Mouse (Mus musculus) heart, embryonic 13.5 days (tissue): ENCODE measurements around the gene Evpl. TPM values are rescaled to one million over a fixed set of nuclear protein-coding genes. Genes with fewer than 3 reads are reported as not detected.
A peak's percentile ranks its signal among the peaks of the same experiment; 100 is the strongest.

Experiments used
- ATAC-seq: fragments of 200-750 bp; cut with Nextera tagmentation; 2 replicates; pipeline ENCODE4 v1.8.0; 2017; ENCODE audit warnings: moderate TSS enrichment; ENCODE audit not compliant: insufficient number of reproducible peaks, low FRiP score, low TSS enrichment; ENCODE audit errors: extremely low read depth
- H3K27ac ChIP-seq: fragments of 300-500 bp; sonication (generic); replicated peaks from 2 replicates; pipeline ENCODE4 v1.5.1; 2015; ENCODE audit warnings: moderate library complexity, mild to moderate bottlenecking, inconsistent platforms
- H3K27me3 ChIP-seq: fragments of 300-500 bp; sonication (generic); replicated peaks from 2 replicates; pipeline ENCODE4 v1.6.1; 2015; ENCODE audit warnings: mild to moderate bottlenecking, inconsistent platforms
- H3K36me3 ChIP-seq: fragments of 300-500 bp; sonication (generic); 2 replicates; pipeline ENCODE4 v1.6.1; 2015; ENCODE audit warnings: mild to moderate bottlenecking, inconsistent platforms
- H3K4me1 ChIP-seq: fragments of 300-500 bp; sonication (generic); 2 replicates; pipeline ENCODE4 v1.6.1; 2015; ENCODE audit warnings: inconsistent platforms
- H3K4me2 ChIP-seq: fragments of 300-500 bp; sonication (generic); 2 replicates; pipeline ENCODE4 v1.6.1; 2015; ENCODE audit warnings: inconsistent platforms, mild to moderate bottlenecking, moderate library complexity
- H3K4me3 ChIP-seq: fragments of 300-500 bp; sonication (generic); 2 replicates; pipeline ENCODE4 v1.5.1; 2015; ENCODE audit warnings: moderate library complexity, mild to moderate bottlenecking, inconsistent platforms
- H3K9ac ChIP-seq: fragments of 300-500 bp; sonication (generic); 2 replicates; pipeline ENCODE4 v1.6.1; 2015; ENCODE audit warnings: inconsistent platforms, mild to moderate bottlenecking, moderate library complexity
- H3K9me3 ChIP-seq: fragments of 300-500 bp; sonication (generic); 2 replicates; pipeline ENCODE4 v1.6.1; 2016; ENCODE audit warnings: inconsistent platforms
- WGBS: fragments of 180-500 bp; shearing (Covaris S2); methylation state at CpG from one replicate; pipeline ENCODE4 v1.1.7; 2015; ENCODE audit warnings: mixed read lengths; 5-methylcytosine and 5-hydroxymethylcytosine counted together
- polyA plus RNA-seq: library from polyadenylated mRNA; unstranded; fragments of >200 nt; fragmentation: Nextera tagmentation; extraction: Ambion mirVana; gene quantifications from 2 replicates; pipeline ENCODE4 v1.2.1, GENCODE M21; 2015

Gene Evpl
- polyA plus RNA-seq, 1 experiment from 2014 or later = 0.48 TPM

DNA sequence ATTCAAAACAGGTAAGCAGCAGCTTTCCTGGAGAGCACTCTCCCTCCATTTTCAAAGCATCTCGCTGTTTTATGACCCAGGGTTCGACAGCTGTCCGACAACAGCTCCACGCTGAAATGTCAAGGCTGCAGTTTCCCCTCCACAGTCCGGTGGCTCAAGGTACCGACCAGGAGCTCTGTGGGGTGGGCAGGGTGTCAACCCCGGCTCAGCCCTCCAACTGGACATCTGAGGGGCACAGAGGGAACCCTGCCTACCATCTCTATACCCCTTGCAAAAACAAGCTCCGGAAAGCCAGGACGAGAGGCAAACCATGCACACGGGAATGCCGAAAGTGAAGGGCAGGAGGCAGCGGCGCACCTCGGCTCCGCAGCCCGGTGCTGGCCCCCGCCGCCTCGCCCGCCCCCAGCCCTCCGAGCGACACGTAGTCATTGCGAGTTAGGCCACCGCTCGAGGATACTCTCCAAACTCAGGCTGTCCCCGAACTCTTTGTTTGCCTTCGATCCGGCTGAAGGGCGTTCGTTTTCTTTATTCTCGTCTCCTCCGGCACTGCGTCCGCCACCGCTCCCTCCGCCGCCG is 35.7 kb upstream of the Evpl start:
- under 1% methylated on average over 39 of the region's 39 CpGs for WGBS
- Histone ChIP-seq H3K9ac (peak overlapping the region; percentile 99), H3K9me3 (no peaks in the 10 kb centered on the region), H3K4me1 (peaks cover 26% of the 10 kb centered on the region), H3K27me3 (0 out of 2 replicates have a peak, but pooled peaks cover 4% of the 10 kb centered on the region), H3K4me2 (peak overlapping the region; percentile 81), H3K27ac (peak overlapping the region; percentile 82), H3K4me3 (peak overlapping the region; percentile 98), H3K36me3 (peaks cover 40% of the 10 kb centered on the region)
- ATAC-seq = peak; percentile 4; the same call in 1 of the 2 replicates

GRCm38 (mm10) chr11:116272589-116273468 is 35.0 kb upstream of the Evpl start:
- 0 out of 2 replicates have a peak, but pooled peaks cover 4% of the 10 kb centered on the region for H3K27me3 ChIP-seq
- peak overlapping the region; percentile 99 for H3K9ac ChIP-seq
- H3K4me1 ChIP-seq = peaks cover 26% of the 10 kb centered on the region
- H3K4me3 ChIP-seq = peak overlapping the region; percentile 98
- H3K36me3 ChIP-seq = peaks cover 47% of the 10 kb centered on the region
- H3K9me3 ChIP-seq = no peaks in the 10 kb centered on the region
- ATAC-seq = no peak
- H3K4me2 ChIP-seq = peak overlapping the region; percentile 81
- no peak overlapping the region for H3K27ac ChIP-seq
- WGBS = 39% methylated on average over 12 of the region's 12 CpGs

DNA sequence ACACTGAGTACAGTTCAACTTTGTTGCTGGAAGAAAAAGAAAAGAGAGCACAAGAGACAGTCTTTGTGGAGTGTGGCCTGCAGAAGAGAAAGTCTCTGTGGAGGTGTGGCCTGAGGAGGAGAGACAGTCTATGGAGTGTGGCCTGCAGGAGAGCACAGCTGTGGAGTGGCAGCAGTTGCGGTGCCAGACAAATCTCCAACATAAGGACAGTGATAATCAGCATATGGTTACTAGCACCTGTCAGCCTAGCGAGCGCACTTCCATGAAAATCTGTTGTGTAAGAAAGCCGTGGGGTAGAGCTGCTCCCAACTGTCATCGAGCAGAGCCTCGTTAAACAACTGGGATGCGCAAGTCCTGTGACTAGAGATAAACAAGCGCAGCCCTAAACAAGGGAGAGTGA is 31.7 kb upstream of the Evpl start:
- no peak overlapping the region for H3K27ac ChIP-seq
- H3K9ac ChIP-seq = no peak overlapping the region
- no peak for ATAC-seq
- no peak overlapping the region for H3K4me2 ChIP-seq
- no peaks in the 10 kb centered on the region for H3K9me3 ChIP-seq
- H3K36me3 ChIP-seq = peaks cover 80% of the 10 kb centered on the region
- 90% methylated on average over 8 of the region's 8 CpGs for WGBS
- H3K27me3 ChIP-seq = no peaks in the 10 kb centered on the region
- H3K4me1 ChIP-seq = peaks cover 22% of the 10 kb centered on the region
- H3K4me3 ChIP-seq = no peak overlapping the region

DNA sequence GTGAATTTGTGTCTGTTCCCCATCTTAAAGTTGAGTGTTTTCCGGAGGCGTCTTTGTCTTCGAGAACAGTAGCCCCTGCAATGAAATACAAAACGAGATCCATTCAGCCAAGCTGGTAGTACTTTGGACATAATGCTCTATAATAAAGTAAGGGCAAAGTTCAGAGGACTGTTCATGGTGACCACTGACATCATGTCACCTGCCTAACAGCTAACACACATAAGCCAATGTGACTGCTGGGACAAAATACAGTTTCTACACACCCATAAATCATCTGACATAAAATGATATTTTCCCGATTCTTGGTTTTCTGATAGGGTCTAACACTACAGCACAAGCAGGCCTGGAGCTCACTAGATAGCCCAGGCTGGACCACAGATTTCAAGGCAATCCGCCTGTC is 30.4 kb upstream of the Evpl start:
- peaks cover 19% of the 10 kb centered on the region for H3K4me1 ChIP-seq
- H3K4me3 ChIP-seq = no peak overlapping the region
- WGBS = 91% methylated on average over 6 of the region's 6 CpGs
- no peak overlapping the region for H3K27ac ChIP-seq
- no peak overlapping the region for H3K9ac ChIP-seq
- no peaks in the 10 kb centered on the region for H3K27me3 ChIP-seq
- H3K9me3 ChIP-seq = no peaks in the 10 kb centered on the region
- H3K4me2 ChIP-seq = no peak overlapping the region
- ATAC-seq = no peak
- peaks cover 92% of the 10 kb centered on the region for H3K36me3 ChIP-seq

GRCm38 (mm10) chr11:116267637-116268036 is 29.8 kb upstream of the Evpl start:
- no peak for ATAC-seq
- no peak overlapping the region for H3K4me3 ChIP-seq
- WGBS = 81% methylated on average over 8 of the region's 8 CpGs

GRCm38 (mm10) chr11:116265850-116266249 is 28.0 kb upstream of the Evpl start:
- no peak overlapping the region for H3K27ac ChIP-seq
- 90% methylated on average over 4 of the region's 4 CpGs for WGBS
- peaks cover 100% of the 10 kb centered on the region for H3K36me3 ChIP-seq
- no peak overlapping the region for H3K4me2 ChIP-seq
- no peaks in the 10 kb centered on the region for H3K9me3 ChIP-seq
- ATAC-seq = no peak
- no peaks in the 10 kb centered on the region for H3K27me3 ChIP-seq
- H3K9ac ChIP-seq = no peak overlapping the region
- H3K4me1 ChIP-seq = no peaks in the 10 kb centered on the region; the same call in 1 of the 2 replicates
- H3K4me3 ChIP-seq = no peak overlapping the region

More at GRCm38 (mm10) chr11:116267637-116268036, 29.8 kb upstream of the Evpl start:
- Histone ChIP-seq H3K4me2 (no peak overlapping the region), H3K27ac (no peak overlapping the region), H3K27me3 (no peaks in the 10 kb centered on the region), H3K9ac (no peak overlapping the region), H3K4me1 (peaks cover 14% of the 10 kb centered on the region), H3K9me3 (no peaks in the 10 kb centered on the region), H3K36me3 (peaks cover 98% of the 10 kb centered on the region)

- Histone ChIP-seq H3K4me2 (no peak overlapping the region), H3K36me3 (peaks cover 100% of the 10 kb centered on the region), H3K4me3 (no peak overlapping the region), H3K27me3 (no peaks in the 10 kb centered on the region), H3K27ac (no peak overlapping the region), H3K9ac (no peak overlapping the region), H3K4me1 (no peaks in the 10 kb centered on the region), H3K9me3 (no peaks in the 10 kb centered on the region)
- no peak for ATAC-seq
- WGBS = 85% methylated on average over 11 of the region's 11 CpGs
Observed at GRCm38 (mm10) chr11:116265352-116265751, 27.5 kb upstream of the Evpl start.

DNA sequence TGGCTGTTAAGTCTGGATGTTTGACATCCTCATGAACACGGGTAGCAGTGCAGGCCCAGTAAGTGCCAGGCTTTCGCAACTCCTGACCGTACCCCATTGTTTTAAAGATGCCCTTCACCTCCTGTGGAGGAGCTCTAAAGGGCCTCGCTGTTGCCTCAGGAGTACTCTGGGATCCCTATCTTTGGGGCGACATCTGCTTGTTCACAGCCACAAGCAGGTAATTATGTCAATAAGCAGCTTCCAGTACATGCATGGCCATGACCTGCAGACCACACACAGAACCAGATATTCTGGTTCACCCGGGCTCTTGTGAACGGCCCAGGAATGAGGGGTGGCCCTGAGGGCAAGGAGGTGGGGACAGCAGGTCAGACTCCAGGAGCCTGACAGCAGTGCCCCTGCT is 22.4 kb upstream of the Evpl start:
- H3K4me1 ChIP-seq = 0 out of 2 replicates have a peak, but pooled peaks cover 3% of the 10 kb centered on the region
- no peak overlapping the region for H3K4me2 ChIP-seq
- H3K9ac ChIP-seq = no peak overlapping the region
- no peak for ATAC-seq
- H3K36me3 ChIP-seq = peaks cover 100% of the 10 kb centered on the region
- H3K27ac ChIP-seq = no peak overlapping the region
- WGBS = 86% methylated on average over 7 of the region's 7 CpGs
- no peaks in the 10 kb centered on the region for H3K9me3 ChIP-seq
- no peak overlapping the region for H3K4me3 ChIP-seq
- no peaks in the 10 kb centered on the region for H3K27me3 ChIP-seq

DNA sequence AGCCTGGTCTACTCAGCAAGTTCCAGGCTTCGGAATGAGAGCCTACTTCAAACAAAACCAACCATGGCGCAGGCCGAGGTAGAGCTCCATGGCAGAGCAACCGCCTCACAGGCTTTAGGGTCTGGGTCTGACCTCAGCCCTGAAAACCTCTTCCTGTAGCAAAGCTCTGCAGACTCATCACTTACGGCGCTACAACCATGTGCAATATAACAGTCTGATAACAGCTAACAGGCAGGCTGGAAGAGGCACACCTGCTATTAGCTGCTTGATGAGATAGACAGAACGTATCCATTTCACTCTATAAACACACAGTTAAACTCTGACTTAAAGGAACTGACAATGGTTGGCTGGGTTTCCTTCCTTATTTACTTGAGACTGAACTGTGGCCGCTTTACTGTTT is 21.6 kb upstream of the Evpl start:
- WGBS = 90% methylated on average over 8 of the region's 8 CpGs
- Histone ChIP-seq H3K9ac (no peak overlapping the region), H3K27me3 (no peaks in the 10 kb centered on the region), H3K9me3 (no peaks in the 10 kb centered on the region), H3K4me3 (no peak overlapping the region), H3K4me1 (0 out of 2 replicates have a peak, but pooled peaks cover 3% of the 10 kb centered on the region), H3K27ac (no peak overlapping the region), H3K4me2 (no peak overlapping the region), H3K36me3 (peaks cover 100% of the 10 kb centered on the region)
- no peak for ATAC-seq

- Histone ChIP-seq H3K9me3 (no peaks in the 10 kb centered on the region), H3K27ac (no peak overlapping the region), H3K4me1 (peaks cover 15% of the 10 kb centered on the region), H3K36me3 (peaks cover 100% of the 10 kb centered on the region), H3K9ac (no peak overlapping the region), H3K4me2 (no peak overlapping the region), H3K27me3 (no peaks in the 10 kb centered on the region), H3K4me3 (no peak overlapping the region)
- ATAC-seq = no peak
- 85% methylated on average over 9 of the region's 9 CpGs for WGBS
Observed at GRCm38 (mm10) chr11:116255982-116256675, 18.3 kb upstream of the Evpl start.
